Mouse (Mus musculus): Measurements from ENCODE around the gene Noa1. TPM values are rescaled to one million over a fixed set of nuclear protein-coding genes. Genes with fewer than 3 reads are reported as not detected.

The Noa1 gene
- polyA plus RNA-seq, 1 experiment, result 23.1 TPM

DNA sequence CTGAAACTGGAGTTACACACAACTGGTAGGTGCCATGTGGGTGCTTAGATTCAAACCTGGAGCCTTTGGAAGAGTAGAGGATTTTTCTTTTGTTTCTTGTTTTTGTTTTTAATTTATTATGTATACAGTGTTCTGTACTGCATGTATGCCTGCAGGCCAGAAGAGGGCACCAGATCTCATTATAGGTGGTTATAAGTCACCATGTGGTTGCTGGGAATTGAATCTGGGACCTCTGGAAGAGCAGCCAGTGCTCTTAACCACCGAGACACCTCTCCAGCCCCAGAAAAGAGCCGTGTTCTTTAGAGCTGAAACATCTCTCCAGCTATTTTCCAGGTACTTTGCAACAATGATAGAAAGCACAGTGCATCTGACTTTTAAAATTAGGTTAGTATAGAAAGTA lies 19.3 kb downstream of the Noa1 start:
- no peak overlapping the region for H3K4me3 ChIP-seq (ENCODE audit: control insufficient read depth, insufficient read depth, low read length)
- TF ChIP-seq POLR2A (IDR thresholded peaks at IDR 0.05; ENCODE audit: control insufficient read depth, extremely low read depth, insufficient read depth, low read length, poor library complexity) (no peak), CTCF (IDR thresholded peaks at IDR 0.05; ENCODE audit: borderline replicate concordance, control insufficient read depth, extremely low read depth, insufficient read depth, low read length, poor library complexity) (no peak)
- H3K27ac ChIP-seq (ENCODE audit: control insufficient read depth, insufficient read depth, low read length), result no peak overlapping the region
- DNase-seq, result no peak
- peaks cover 20% of the 10 kb centered on the region for H3K36me3 ChIP-seq (ENCODE audit: control insufficient read depth, insufficient read depth, low read length)
- 99% methylated on average over 2 of the region's 2 CpGs for WGBS
- no peaks in the 10 kb centered on the region for H3K27me3 ChIP-seq (ENCODE audit: control insufficient read depth, insufficient read depth, low read length)
- no peaks in the 10 kb centered on the region for H3K4me1 ChIP-seq (replicated peaks; ENCODE audit: control insufficient read depth, insufficient read depth, low read length)

DNA sequence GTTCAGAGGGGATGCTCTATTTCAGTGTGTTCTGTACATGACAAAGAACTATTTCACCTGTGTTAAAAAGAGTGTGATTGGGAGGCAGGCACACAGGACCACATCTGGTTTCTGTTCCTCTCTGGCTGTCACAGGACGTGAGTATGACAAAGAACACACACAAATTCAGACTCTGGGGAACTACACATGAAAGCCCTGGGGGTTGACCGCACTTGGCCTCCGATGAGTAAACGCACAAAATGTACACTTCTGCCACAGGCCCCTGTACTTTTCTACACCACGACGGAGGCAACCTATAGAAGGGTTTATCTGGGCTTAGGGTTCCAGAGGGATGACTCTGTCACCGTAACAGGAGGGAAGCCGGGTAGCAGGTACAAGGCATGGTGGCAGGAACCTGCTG lies 20.2 kb downstream of the Noa1 start:
- DNase-seq, result no peak
- Histone ChIP-seq H3K4me3 (ENCODE audit: control insufficient read depth, insufficient read depth, low read length) (no peak overlapping the region), H3K36me3 (ENCODE audit: control insufficient read depth, insufficient read depth, low read length) (peaks cover 24% of the 10 kb centered on the region), H3K27me3 (ENCODE audit: control insufficient read depth, insufficient read depth, low read length) (no peaks in the 10 kb centered on the region), H3K4me1 (replicated peaks; ENCODE audit: control insufficient read depth, insufficient read depth, low read length) (no peaks in the 10 kb centered on the region), H3K27ac (ENCODE audit: control insufficient read depth, insufficient read depth, low read length) (no peak overlapping the region)
- 84% methylated on average over 8 of the region's 8 CpGs for WGBS
- TF ChIP-seq CTCF (IDR thresholded peaks at IDR 0.05; ENCODE audit: borderline replicate concordance, control insufficient read depth, extremely low read depth, insufficient read depth, low read length, poor library complexity) (no peak), POLR2A (IDR thresholded peaks at IDR 0.05; ENCODE audit: control insufficient read depth, extremely low read depth, insufficient read depth, low read length, poor library complexity) (no peak)

DNA sequence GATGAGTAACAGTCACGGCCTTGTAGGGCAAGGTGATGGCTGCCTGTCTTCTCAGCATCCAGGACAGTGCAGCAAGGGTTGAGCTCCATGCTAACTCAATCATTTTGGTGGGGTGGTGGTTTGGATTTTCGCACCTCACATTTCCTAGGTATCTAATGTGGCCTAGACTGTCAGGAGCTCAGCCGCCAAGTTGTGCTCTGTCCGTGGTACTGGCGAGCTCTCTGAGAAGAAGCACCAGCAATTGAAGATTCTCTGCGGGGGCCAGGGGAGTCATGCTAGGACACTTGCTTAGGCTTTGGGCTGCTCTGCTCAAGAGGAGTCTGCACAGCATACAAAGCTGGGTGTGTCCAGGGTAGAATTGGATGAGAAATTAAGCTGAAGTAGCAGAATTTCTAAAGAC lies 22.0 kb downstream of the Noa1 start:
- H3K4me3 ChIP-seq (ENCODE audit: control insufficient read depth, insufficient read depth, low read length), result no peak overlapping the region
- H3K36me3 ChIP-seq (ENCODE audit: control insufficient read depth, insufficient read depth, low read length), result peaks cover 28% of the 10 kb centered on the region
- no peak for DNase-seq
- TF ChIP-seq POLR2A (IDR thresholded peaks at IDR 0.05; ENCODE audit: control insufficient read depth, extremely low read depth, insufficient read depth, low read length, poor library complexity) (no peak), CTCF (IDR thresholded peaks at IDR 0.05; ENCODE audit: borderline replicate concordance, control insufficient read depth, extremely low read depth, insufficient read depth, low read length, poor library complexity) (no peak)
- no peaks in the 10 kb centered on the region for H3K27me3 ChIP-seq (ENCODE audit: control insufficient read depth, insufficient read depth, low read length)
- no peak overlapping the region for H3K27ac ChIP-seq (ENCODE audit: control insufficient read depth, insufficient read depth, low read length)
- WGBS, result 87% methylated on average over 6 of the region's 6 CpGs
- no peaks in the 10 kb centered on the region for H3K4me1 ChIP-seq (replicated peaks; ENCODE audit: control insufficient read depth, insufficient read depth, low read length)

DNA sequence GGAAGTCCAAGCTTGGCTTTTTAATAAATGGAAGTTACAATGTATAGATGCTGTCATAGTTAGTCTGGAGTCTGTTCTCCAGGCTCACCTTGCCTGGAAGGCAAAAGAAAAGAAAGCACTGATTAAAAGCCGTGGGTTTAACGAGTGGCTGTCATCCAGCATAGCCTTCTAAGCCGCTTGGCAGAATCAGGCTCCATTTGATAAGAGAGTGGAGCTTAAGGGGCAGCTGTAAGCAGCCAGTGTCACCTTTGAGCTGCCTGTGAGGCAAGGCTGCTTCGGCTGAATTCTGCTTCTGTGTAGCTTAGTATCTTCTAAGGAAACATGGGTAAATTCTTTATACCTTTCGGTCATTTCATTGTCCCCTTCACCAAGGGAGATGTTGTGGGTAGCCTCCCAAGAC lies 23.0 kb downstream of the Noa1 start:
- 95% methylated on average over 5 of the region's 5 CpGs for WGBS
- DNase-seq, result no peak
- Histone ChIP-seq H3K36me3 (ENCODE audit: control insufficient read depth, insufficient read depth, low read length) (peaks cover 38% of the 10 kb centered on the region), H3K4me3 (ENCODE audit: control insufficient read depth, insufficient read depth, low read length) (no peak overlapping the region), H3K27me3 (ENCODE audit: control insufficient read depth, insufficient read depth, low read length) (no peaks in the 10 kb centered on the region), H3K4me1 (replicated peaks; ENCODE audit: control insufficient read depth, insufficient read depth, low read length) (no peaks in the 10 kb centered on the region), H3K27ac (ENCODE audit: control insufficient read depth, insufficient read depth, low read length) (no peak overlapping the region)
- TF ChIP-seq CTCF (IDR thresholded peaks at IDR 0.05; ENCODE audit: borderline replicate concordance, control insufficient read depth, extremely low read depth, insufficient read depth, low read length, poor library complexity), result no peak
- no peak for TF ChIP-seq POLR2A (IDR thresholded peaks at IDR 0.05; ENCODE audit: control insufficient read depth, extremely low read depth, insufficient read depth, low read length, poor library complexity)

DNA sequence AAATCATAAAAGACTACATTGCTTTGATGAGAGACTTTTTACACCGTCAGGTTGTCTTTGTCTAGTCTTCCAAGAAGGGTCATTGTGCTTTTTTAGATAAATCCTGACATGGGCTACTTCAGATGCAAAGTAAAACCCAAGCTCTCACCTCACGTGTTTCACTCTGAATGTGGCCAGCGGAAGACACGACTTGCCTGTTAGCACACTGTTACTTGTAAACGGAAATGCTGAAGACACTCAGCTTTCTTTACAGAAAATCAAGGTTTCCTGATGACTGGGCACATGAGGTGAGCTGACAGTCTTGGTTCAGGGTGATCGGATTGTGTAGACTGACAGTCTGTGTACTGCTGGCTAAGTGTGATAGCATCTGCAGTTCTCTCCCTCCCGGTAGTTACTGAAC lies 24.2 kb downstream of the Noa1 start:
- no peak overlapping the region for H3K4me3 ChIP-seq (ENCODE audit: control insufficient read depth, insufficient read depth, low read length)
- 92% methylated on average over 7 of the region's 7 CpGs for WGBS
- no peak overlapping the region for H3K27ac ChIP-seq (ENCODE audit: control insufficient read depth, insufficient read depth, low read length)
- DNase-seq, result no peak
- H3K27me3 ChIP-seq (ENCODE audit: control insufficient read depth, insufficient read depth, low read length), result no peaks in the 10 kb centered on the region
- peaks cover 50% of the 10 kb centered on the region for H3K36me3 ChIP-seq (ENCODE audit: control insufficient read depth, insufficient read depth, low read length)
- H3K4me1 ChIP-seq (replicated peaks; ENCODE audit: control insufficient read depth, insufficient read depth, low read length), result no peaks in the 10 kb centered on the region
- TF ChIP-seq CTCF (IDR thresholded peaks at IDR 0.05; ENCODE audit: borderline replicate concordance, control insufficient read depth, extremely low read depth, insufficient read depth, low read length, poor library complexity) (no peak), POLR2A (IDR thresholded peaks at IDR 0.05; ENCODE audit: control insufficient read depth, extremely low read depth, insufficient read depth, low read length, poor library complexity) (no peak)

DNA sequence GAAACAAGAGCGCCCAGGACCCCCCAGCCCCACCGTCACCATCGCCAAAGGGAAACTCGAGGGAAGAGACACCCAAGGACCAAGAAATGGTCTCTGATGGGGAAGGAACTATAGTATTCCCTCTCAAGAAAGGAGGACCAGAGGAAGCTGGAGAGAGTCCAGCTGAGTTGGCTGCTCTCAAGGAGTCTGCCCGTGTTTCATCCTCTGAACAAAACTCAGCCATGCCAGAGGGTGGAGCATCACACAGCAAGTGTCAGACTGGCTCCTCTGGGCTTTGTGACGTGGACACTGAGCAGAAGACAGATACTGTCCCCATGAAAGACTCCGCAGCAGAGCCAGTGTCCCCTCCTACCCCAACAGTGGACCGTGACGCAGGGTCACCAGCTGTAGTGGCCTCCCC lies 27.6 kb downstream of the Noa1 start:
- no peaks in the 10 kb centered on the region for H3K27me3 ChIP-seq (ENCODE audit: control insufficient read depth, insufficient read depth, low read length)
- no peaks in the 10 kb centered on the region for H3K4me1 ChIP-seq (replicated peaks; ENCODE audit: control insufficient read depth, insufficient read depth, low read length)
- no peak overlapping the region for H3K4me3 ChIP-seq (ENCODE audit: control insufficient read depth, insufficient read depth, low read length)
- H3K36me3 ChIP-seq (ENCODE audit: control insufficient read depth, insufficient read depth, low read length), result peaks cover 71% of the 10 kb centered on the region
- WGBS, result 95% methylated on average over 9 of the region's 9 CpGs
- TF ChIP-seq CTCF (IDR thresholded peaks at IDR 0.05; ENCODE audit: borderline replicate concordance, control insufficient read depth, extremely low read depth, insufficient read depth, low read length, poor library complexity) (no peak), POLR2A (IDR thresholded peaks at IDR 0.05; ENCODE audit: control insufficient read depth, extremely low read depth, insufficient read depth, low read length, poor library complexity) (no peak)
- DNase-seq, result no peak
- no peak overlapping the region for H3K27ac ChIP-seq (ENCODE audit: control insufficient read depth, insufficient read depth, low read length)

DNA sequence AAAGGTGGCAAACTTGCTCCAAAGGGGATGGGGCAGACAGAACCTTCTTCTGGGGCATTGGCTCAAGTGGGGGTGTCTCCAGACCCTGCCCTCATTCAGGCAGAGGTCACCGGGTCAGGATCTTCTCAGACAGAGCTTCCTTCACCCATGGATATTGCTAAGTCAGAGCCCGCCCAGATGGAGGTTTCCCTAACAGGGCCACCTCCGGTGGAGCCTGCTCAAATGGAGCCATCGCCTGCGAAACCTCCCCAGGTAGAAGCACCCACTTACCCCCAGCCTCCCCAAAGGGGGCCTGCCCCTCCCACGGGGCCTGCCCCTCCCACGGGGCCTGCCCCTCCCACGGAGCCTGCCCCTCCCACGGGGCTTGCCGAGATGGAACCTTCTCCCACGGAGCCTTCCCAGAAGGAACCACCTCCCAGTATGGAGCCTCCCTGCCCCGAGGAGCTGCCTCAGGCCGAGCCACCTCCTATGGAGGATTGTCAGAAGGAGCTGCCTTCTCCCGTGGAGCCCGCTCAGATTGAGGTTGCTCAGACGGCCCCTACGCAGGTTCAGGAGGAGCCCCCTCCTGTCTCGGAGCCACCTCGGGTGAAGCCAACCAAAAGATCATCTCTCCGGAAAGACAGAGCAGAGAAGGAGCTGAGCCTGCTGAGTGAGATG lies 28.2 kb downstream of the Noa1 start:
- peaks cover 77% of the 10 kb centered on the region for H3K36me3 ChIP-seq (ENCODE audit: control insufficient read depth, insufficient read depth, low read length)
- no peaks in the 10 kb centered on the region for H3K4me1 ChIP-seq (replicated peaks; ENCODE audit: control insufficient read depth, insufficient read depth, low read length)
- H3K4me3 ChIP-seq (ENCODE audit: control insufficient read depth, insufficient read depth, low read length), result no peak overlapping the region
- TF ChIP-seq POLR2A (IDR thresholded peaks at IDR 0.05; ENCODE audit: control insufficient read depth, extremely low read depth, insufficient read depth, low read length, poor library complexity), result no peak
- TF ChIP-seq CTCF (IDR thresholded peaks at IDR 0.05; ENCODE audit: borderline replicate concordance, control insufficient read depth, extremely low read depth, insufficient read depth, low read length, poor library complexity), result no peak
- DNase-seq, result no peak
- H3K27me3 ChIP-seq (ENCODE audit: control insufficient read depth, insufficient read depth, low read length), result no peaks in the 10 kb centered on the region
- no peak overlapping the region for H3K27ac ChIP-seq (ENCODE audit: control insufficient read depth, insufficient read depth, low read length)
- WGBS, result 97% methylated on average over 20 of the region's 20 CpGs
